Mouse (Mus musculus): ENCODE data around the gene Ticrr. TPM values are rescaled to one million over a fixed set of nuclear protein-coding genes. Genes with fewer than 3 reads are reported as not detected.

Gene Ticrr
- polyA plus RNA-seq, 1 experiment from 2014 or later = 20.8 TPM

DNA sequence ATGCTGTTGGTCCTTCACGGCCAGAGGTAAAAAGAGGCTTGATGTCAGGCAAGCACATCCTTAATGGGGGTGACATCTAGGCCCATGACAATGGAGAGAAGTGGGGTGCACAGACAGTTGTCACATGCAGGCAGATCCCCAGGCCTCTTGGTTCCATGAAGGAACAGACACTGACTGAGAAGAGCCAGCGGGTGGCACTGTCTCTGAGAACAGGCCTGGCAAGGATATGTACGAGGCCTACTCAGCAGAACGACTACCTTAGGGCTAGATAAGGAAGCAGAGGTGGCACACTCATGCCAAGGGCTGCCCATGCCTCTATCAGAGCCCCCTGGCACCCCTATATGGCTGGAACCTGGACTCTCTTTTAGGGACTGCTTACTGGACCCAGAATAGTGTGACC is 40.5 kb upstream of the Ticrr start:
- Histone ChIP-seq H3K4me2 (no peak overlapping the region), H3K9ac (no peak overlapping the region), H3K27me3 (ENCODE audit: insufficient read depth, low read length) (peaks cover 37% of the 10 kb centered on the region), H3K36me3 (ENCODE audit: insufficient read depth) (no peaks in the 10 kb centered on the region), H3K9me3 (ENCODE audit: low read depth, low read length) (no peaks in the 10 kb centered on the region), H3K4me1 (ENCODE audit: insufficient read depth) (no peaks in the 10 kb centered on the region), H3K4me3 (ENCODE audit: low read depth, low read length) (no peak overlapping the region), H3K27ac (ENCODE audit: low read depth) (no peak overlapping the region)
- DNase-seq (no peak), ATAC-seq (ENCODE audit: insufficient read depth) (no peak)
- 78% methylated on average over 4 of the region's 4 CpGs for WGBS
- TF ChIP-seq CTCF (IDR thresholded peaks at IDR 0.05; ENCODE audit: low read depth) = 0 out of 2 replicates have a peak, but pooled peaks have one; percentile 11

DNA sequence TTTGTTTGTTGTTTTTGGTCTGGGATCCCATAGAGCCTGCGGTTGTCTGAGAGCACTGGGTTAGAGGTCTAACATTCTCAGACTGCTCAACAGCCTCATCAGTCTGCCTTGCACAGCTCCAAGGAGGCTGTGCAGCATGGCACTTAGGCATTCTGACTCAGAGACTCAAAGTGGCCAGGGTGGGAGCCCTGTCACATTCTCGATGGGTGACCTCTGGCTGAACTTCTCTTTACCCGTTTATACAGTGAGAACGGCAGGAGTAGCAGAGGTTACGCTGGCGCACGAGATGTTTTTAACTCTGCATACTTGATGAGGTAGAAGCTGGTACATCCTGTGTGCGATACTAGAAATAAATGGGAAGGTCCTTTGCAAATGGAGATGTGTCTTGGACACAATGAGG is 36.9 kb upstream of the Ticrr start:
- no peak overlapping the region for H3K4me2 ChIP-seq
- no peak overlapping the region for H3K27ac ChIP-seq (ENCODE audit: low read depth)
- ATAC-seq (ENCODE audit: insufficient read depth) (no peak), DNase-seq (no peak)
- H3K4me3 ChIP-seq (ENCODE audit: low read depth, low read length) = no peak overlapping the region
- no peaks in the 10 kb centered on the region for H3K9me3 ChIP-seq (ENCODE audit: low read depth, low read length)
- no peak for TF ChIP-seq CTCF (IDR thresholded peaks at IDR 0.05; ENCODE audit: low read depth)
- WGBS = 36% methylated on average over 8 of the region's 8 CpGs
- H3K4me1 ChIP-seq (ENCODE audit: insufficient read depth) = no peaks in the 10 kb centered on the region
- H3K9ac ChIP-seq = no peak overlapping the region
- no peaks in the 10 kb centered on the region for H3K36me3 ChIP-seq (ENCODE audit: insufficient read depth)
- peaks cover 3% of the 10 kb centered on the region; the same call in 1 of the 2 replicates for H3K27me3 ChIP-seq (ENCODE audit: insufficient read depth, low read length)

DNA sequence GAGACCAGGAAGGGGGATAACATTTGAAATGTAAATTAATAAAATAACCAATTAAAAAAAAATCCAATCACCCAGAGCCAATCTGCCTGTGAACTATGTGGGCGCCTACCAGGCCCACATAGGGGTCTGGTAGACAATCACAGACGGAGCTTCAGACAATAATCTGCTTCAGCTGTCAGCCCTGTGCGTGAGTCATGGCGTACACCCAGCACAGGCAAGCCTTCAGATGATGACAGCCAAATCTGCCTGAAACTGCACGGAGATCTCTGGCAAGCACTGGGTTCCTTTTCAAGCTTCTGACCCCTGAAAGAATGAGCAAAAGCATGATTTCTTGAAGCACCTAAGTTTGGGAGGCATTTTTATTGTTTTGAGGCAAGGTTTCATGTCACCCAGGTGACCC is 33.8 kb upstream of the Ticrr start:
- no peaks in the 10 kb centered on the region for H3K4me1 ChIP-seq (ENCODE audit: insufficient read depth)
- H3K27me3 ChIP-seq (ENCODE audit: insufficient read depth, low read length) = no peaks in the 10 kb centered on the region
- H3K9me3 ChIP-seq (ENCODE audit: low read depth, low read length) = no peaks in the 10 kb centered on the region
- no peak overlapping the region for H3K4me2 ChIP-seq
- WGBS = 75% methylated on average over 5 of the region's 5 CpGs
- H3K27ac ChIP-seq (ENCODE audit: low read depth) = no peak overlapping the region
- ATAC-seq (ENCODE audit: insufficient read depth) (no peak), DNase-seq (no peak)
- no peak overlapping the region for H3K9ac ChIP-seq
- H3K36me3 ChIP-seq (ENCODE audit: insufficient read depth) = no peaks in the 10 kb centered on the region
- H3K4me3 ChIP-seq (ENCODE audit: low read depth, low read length) = no peak overlapping the region
- no peak for TF ChIP-seq CTCF (IDR thresholded peaks at IDR 0.05; ENCODE audit: low read depth)

DNA sequence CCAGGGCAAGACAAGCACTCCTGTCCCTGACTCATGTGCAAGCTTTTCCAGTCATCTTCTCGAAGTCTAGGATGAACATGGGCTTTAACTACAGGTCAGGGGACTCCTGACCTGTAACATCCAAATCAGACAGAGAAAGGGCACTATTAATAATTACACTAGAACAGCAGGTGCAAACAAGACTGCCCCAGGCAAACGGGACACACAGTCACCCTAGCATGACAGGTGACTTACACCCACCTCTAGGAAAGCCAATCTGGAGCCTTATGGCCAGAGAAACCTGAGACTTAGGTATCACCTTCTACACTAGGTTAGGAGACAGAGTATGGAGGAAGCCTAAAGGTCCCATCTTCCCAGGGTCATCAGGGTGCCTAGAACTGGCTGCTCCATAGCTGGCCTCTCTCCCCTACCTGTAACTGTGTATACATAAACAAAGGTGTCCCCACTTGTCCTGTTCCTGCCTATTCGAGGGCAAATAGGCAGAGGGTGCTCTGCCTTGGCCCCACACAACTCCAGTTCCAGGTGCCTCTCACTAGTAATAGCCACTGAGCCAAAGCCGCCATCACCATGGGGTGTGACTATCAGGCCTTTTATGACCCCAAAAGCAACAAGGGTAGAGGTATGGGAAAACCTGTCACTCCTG is 31.6 kb upstream of the Ticrr start:
- H3K9me3 ChIP-seq (ENCODE audit: low read depth, low read length) = no peaks in the 10 kb centered on the region
- H3K27ac ChIP-seq (ENCODE audit: low read depth) = no peak overlapping the region
- H3K4me2 ChIP-seq = no peak overlapping the region
- no peak for ATAC-seq (ENCODE audit: insufficient read depth)
- H3K4me3 ChIP-seq (ENCODE audit: low read depth, low read length) = no peak overlapping the region
- H3K27me3 ChIP-seq (ENCODE audit: insufficient read depth, low read length) = 0 out of 2 replicates have a peak, but pooled peaks cover 3% of the 10 kb centered on the region
- no peak overlapping the region for H3K9ac ChIP-seq
- WGBS = 64% methylated on average over 4 of the region's 4 CpGs
- no peaks in the 10 kb centered on the region for H3K4me1 ChIP-seq (ENCODE audit: insufficient read depth)
- TF ChIP-seq CTCF (IDR thresholded peaks at IDR 0.05; ENCODE audit: low read depth) = no peak
- no peaks in the 10 kb centered on the region for H3K36me3 ChIP-seq (ENCODE audit: insufficient read depth)
- DNase-seq = no peak

DNA sequence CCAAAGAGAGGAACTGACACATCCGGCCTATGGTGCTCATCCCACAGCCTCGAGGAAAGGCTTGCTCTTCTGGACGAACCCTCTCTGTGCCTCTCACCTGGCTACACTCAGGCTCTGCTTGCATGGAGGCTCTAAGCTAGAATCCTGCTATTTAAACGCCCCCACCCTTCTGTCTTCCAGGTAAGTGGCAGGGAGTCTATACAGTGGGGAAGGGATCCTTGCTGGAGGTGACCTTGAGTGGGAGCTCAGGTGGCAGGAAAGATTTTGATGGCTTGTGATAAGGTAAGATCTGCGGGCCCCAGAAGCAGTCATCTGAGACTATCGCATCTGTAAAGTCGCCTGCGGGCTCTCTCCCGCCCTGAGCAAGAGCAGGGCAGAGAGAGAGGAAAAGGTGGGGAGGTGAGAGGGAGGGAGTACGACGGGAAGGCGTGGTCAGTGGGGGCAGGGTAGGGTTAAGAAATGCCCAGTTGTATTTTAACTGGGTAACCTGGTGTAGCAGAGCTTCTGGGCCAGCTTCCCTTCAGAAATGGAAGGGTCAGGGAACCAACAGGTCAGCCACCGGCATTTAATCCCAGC is 28.1 kb upstream of the Ticrr start:
- no peak overlapping the region for H3K27ac ChIP-seq (ENCODE audit: low read depth)
- 21% methylated on average over 13 of the region's 13 CpGs for WGBS
- H3K27me3 ChIP-seq (ENCODE audit: insufficient read depth, low read length) = 0 out of 2 replicates have a peak, but pooled peaks cover 3% of the 10 kb centered on the region
- H3K4me2 ChIP-seq = no peak overlapping the region
- no peaks in the 10 kb centered on the region for H3K4me1 ChIP-seq (ENCODE audit: insufficient read depth)
- no peak for ATAC-seq (ENCODE audit: insufficient read depth)
- no peak for TF ChIP-seq CTCF (IDR thresholded peaks at IDR 0.05; ENCODE audit: low read depth)
- no peak for DNase-seq
- H3K4me3 ChIP-seq (ENCODE audit: low read depth, low read length) = no peak overlapping the region
- no peaks in the 10 kb centered on the region for H3K9me3 ChIP-seq (ENCODE audit: low read depth, low read length)
- no peak overlapping the region for H3K9ac ChIP-seq
- no peaks in the 10 kb centered on the region for H3K36me3 ChIP-seq (ENCODE audit: insufficient read depth)

DNA sequence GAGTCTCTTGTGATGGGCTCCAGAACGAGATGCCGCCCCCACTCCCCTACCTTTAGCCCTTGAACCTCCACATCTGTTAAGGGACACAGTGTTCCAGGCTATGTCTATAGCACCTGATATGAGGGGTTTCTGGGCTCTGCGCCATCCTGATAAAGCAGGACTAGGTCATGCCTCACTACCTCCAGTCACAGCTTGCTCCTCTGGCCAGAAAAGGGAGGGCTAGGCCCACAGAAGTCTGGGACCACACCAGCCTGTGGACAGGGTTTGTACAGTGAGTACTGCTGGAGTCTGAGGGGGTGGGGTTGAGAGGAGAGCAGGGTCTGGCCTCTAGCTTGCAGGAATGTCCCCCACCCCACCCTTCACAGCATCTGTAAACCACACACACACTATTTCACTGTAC is 12.8 kb upstream of the Ticrr start:
- ATAC-seq (ENCODE audit: insufficient read depth) (no peak), DNase-seq (no peak)
- no peaks in the 10 kb centered on the region for H3K9me3 ChIP-seq (ENCODE audit: low read depth, low read length)
- H3K27me3 ChIP-seq (ENCODE audit: insufficient read depth, low read length) = no peaks in the 10 kb centered on the region
- 85% methylated on average over 3 of the region's 3 CpGs for WGBS
- H3K9ac ChIP-seq = no peak overlapping the region
- no peak overlapping the region for H3K4me3 ChIP-seq (ENCODE audit: low read depth, low read length)
- H3K36me3 ChIP-seq (ENCODE audit: insufficient read depth) = no peaks in the 10 kb centered on the region
- TF ChIP-seq CTCF (IDR thresholded peaks at IDR 0.05; ENCODE audit: low read depth) = no peak
- no peak overlapping the region for H3K4me2 ChIP-seq
- H3K4me1 ChIP-seq (ENCODE audit: insufficient read depth) = no peaks in the 10 kb centered on the region
- H3K27ac ChIP-seq (ENCODE audit: low read depth) = no peak overlapping the region

DNA sequence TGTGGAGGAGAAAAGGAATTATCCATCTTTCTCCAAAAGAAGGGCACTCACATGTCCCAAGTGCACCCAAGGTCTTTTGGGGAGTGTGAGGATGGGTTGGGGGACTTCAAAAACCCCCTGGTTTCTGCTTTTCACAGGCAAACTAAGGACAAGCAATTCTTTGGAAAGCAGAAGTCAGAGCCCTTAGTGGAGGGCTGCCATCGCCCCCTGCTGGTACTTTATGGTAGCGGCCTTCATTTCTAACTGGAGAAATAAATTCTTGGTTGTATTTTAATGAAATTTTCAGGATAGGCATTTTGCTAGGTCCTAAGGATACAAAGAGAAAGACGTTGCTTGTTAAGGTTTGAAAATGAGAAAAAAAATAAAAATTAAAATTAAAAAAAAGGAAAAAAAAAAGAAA is 11.0 kb upstream of the Ticrr start:
- H3K4me2 ChIP-seq = no peak overlapping the region
- 6% methylated on average over 3 of the region's 3 CpGs for WGBS
- H3K27me3 ChIP-seq (ENCODE audit: insufficient read depth, low read length) = no peaks in the 10 kb centered on the region
- H3K36me3 ChIP-seq (ENCODE audit: insufficient read depth) = no peaks in the 10 kb centered on the region
- no peaks in the 10 kb centered on the region for H3K9me3 ChIP-seq (ENCODE audit: low read depth, low read length)
- peak; percentile 76 for TF ChIP-seq CTCF (IDR thresholded peaks at IDR 0.05; ENCODE audit: low read depth)
- H3K4me1 ChIP-seq (ENCODE audit: insufficient read depth) = no peaks in the 10 kb centered on the region
- H3K9ac ChIP-seq = no peak overlapping the region
- no peak overlapping the region for H3K27ac ChIP-seq (ENCODE audit: low read depth)
- no peak overlapping the region for H3K4me3 ChIP-seq (ENCODE audit: low read depth, low read length)
- ATAC-seq (ENCODE audit: insufficient read depth) = no peak
- DNase-seq = peak; percentile 85

All from lung, embryonic 14.5 days (tissue).